Mouse (Mus musculus): Measurements from ENCODE around the gene Grk2.

DNA sequence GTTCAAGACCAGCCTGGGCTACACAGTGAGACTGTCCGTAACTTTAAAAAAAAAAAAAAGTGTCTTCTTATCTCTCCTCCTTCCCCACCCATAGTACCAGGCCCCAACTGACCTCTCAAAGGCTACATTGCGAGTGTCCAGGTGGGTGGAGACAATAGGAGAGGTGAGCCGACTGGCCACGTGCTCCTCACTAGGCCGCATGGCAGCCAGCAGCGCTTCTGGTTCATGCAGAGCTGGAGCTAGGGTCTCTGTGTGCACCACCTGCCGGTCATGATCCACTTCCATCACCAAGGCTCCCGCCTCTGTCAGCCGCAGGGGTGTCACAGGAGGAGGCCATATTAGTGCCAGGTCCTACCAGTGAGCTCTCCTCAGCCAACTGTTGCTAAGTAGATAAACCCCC lies 25.6 kb downstream of the Grk2 start:
- TF ChIP-seq POLR2A (IDR thresholded peaks at IDR 0.05; ENCODE audit: borderline replicate concordance, extremely low read depth, low read depth, low read length) (no peak), CTCF (IDR thresholded peaks at IDR 0.05; ENCODE audit: insufficient read depth, low read length) (no peak)
